Mouse (Mus musculus): ENCODE data around the gene Ggact. TPM values are rescaled to one million over a fixed set of nuclear protein-coding genes. Genes with fewer than 3 reads are reported as not detected.
A peak's percentile ranks its signal among the peaks of the same experiment; 100 is the strongest.

The Ggact gene
- total RNA-seq, 2 experiments from 2014 or later, result 11.4 to 11.5 TPM

- intact Hi-C loops (cut with DNase I), result no loop called here
- no peak for DNase-seq
Measured at GRCm38 (mm10) chr14:122901715-122902114, 11.8 kb downstream of the Ggact start.

GRCm38 (mm10) chr14:122901177-122901576, 12.4 kb downstream of the Ggact start:
- DNase-seq, result no peak
- intact Hi-C loops (cut with DNase I), result no loop called here

- intact Hi-C loops (cut with DNase I), result no loop called here
- no peak for DNase-seq
Measured at GRCm38 (mm10) chr14:122900679-122901078, 12.9 kb downstream of the Ggact start.

GRCm38 (mm10) chr14:122898550-122898949, 15.0 kb downstream of the Ggact start:
- intact Hi-C loops (cut with DNase I), result no loop called here
- no peak for DNase-seq

- DNase-seq, result no peak
- intact Hi-C loops (cut with DNase I), result no loop called here
Measured at GRCm38 (mm10) chr14:122896106-122896505, 17.5 kb downstream of the Ggact start.

- intact Hi-C loops (cut with DNase I), result no loop called here
- peak; percentile 35 for DNase-seq
Measured at GRCm38 (mm10) chr14:122891470-122891968, 22.0 kb downstream of the Ggact start.

GRCm38 (mm10) chr14:122888480-122888872, 25.1 kb downstream of the Ggact start:
- intact Hi-C loops (cut with DNase I), result no loop called here
- DNase-seq, result no peak

- intact Hi-C loops (cut with DNase I), result no loop called here
- no peak for DNase-seq
Measured at GRCm38 (mm10) chr14:122887702-122888479, 25.7 kb downstream of the Ggact start.

GRCm38 (mm10) chr14:122887278-122887677, 26.3 kb downstream of the Ggact start:
- intact Hi-C loops (cut with DNase I), result no loop called here
- no peak for DNase-seq

GRCm38 (mm10) chr14:122885893-122886292, 27.7 kb downstream of the Ggact start:
- intact Hi-C loops (cut with DNase I), result no loop called here

GRCm38 (mm10) chr14:122883821-122884584, 29.6 kb downstream of the Ggact start:
- intact Hi-C loops (cut with DNase I), result no loop called here
- peak; percentile 60 for DNase-seq

More at GRCm38 (mm10) chr14:122885893-122886292, 27.7 kb downstream of the Ggact start:
- DNase-seq, result peak; percentile 91

GRCm38 (mm10) chr14:122883410-122883806, 30.1 kb downstream of the Ggact start:
- intact Hi-C loops (cut with DNase I), result no loop called here
- DNase-seq, result no peak

GRCm38 (mm10) chr14:122882795-122883409, 30.7 kb downstream of the Ggact start:
- DNase-seq, result no peak
- intact Hi-C loops (cut with DNase I), result no loop called here

- DNase-seq, result peak; percentile 49
- intact Hi-C loops (cut with DNase I), result no loop called here
Measured at GRCm38 (mm10) chr14:122882201-122882639, 31.3 kb downstream of the Ggact start.

- DNase-seq, result no peak
- intact Hi-C loops (cut with DNase I), result no loop called here
Measured at GRCm38 (mm10) chr14:122881699-122882098, 31.9 kb downstream of the Ggact start.

- peak; percentile 26 for DNase-seq
- intact Hi-C loops (cut with DNase I), result no loop called here
Measured at GRCm38 (mm10) chr14:122880291-122880690, 33.3 kb downstream of the Ggact start.

- DNase-seq, result no peak
- intact Hi-C loops (cut with DNase I), result loop anchor here (5.0 to 10.0 kb wide), 3 partner anchors 395 to 653 kb away; no protein-coding TSS in a partner anchor
Measured at GRCm38 (mm10) chr14:122877787-122878186, 35.8 kb downstream of the Ggact start.

GRCm38 (mm10) chr14:122876723-122877122, 36.8 kb downstream of the Ggact start:
- intact Hi-C loops (cut with DNase I), result loop anchor here (5.0 to 10.0 kb wide), 3 partner anchors 394 to 652 kb away; no protein-coding TSS in a partner anchor
- peak; percentile 23 for DNase-seq

- intact Hi-C loops (cut with DNase I), result loop anchor here (5.0 to 10.0 kb wide), 3 partner anchors 394 to 651 kb away; no protein-coding TSS in a partner anchor
- peak; percentile 88 for DNase-seq
Measured at GRCm38 (mm10) chr14:122876163-122876562, 37.4 kb downstream of the Ggact start.

GRCm38 (mm10) chr14:122875636-122876035, 37.9 kb downstream of the Ggact start:
- DNase-seq, result peak; percentile 26
- intact Hi-C loops (cut with DNase I), result loop anchor here (5.0 to 10.0 kb wide), 3 partner anchors 393 to 651 kb away; no protein-coding TSS in a partner anchor

- intact Hi-C loops (cut with DNase I), result loop anchor here (5.0 to 10.0 kb wide), 3 partner anchors 393 to 650 kb away; no protein-coding TSS in a partner anchor
- DNase-seq, result peak; percentile 52
Measured at GRCm38 (mm10) chr14:122875056-122875455, 38.5 kb downstream of the Ggact start.

All from left cerebral cortex, postnatal 4 days (tissue).